ENCODE assay signal across 21 mouse cellular contexts in the genomic region with DNA sequence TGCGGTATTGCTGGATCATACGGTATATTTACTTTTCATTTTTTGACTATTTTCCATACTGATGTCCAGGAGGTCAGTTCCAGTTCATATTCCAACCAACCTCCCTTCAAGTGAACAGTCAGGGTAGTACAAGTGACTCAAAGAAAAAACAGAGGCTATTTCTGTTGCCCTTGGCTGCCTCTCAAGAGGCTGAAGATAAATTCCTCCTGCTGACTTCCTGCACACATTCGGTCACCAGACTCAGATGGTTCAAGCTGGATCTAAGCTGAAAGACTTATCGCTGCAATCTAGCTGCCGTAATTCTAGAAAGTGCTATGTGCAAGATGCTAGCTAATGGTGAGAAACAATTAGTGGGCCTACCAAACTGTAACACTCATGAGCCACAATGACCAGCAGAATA.
DNase-seq lines count a peak whose midpoint lies in the region; ATAC-seq lines count a peak whose summit lies in the region.
"Had no signal": no experiment of that assay in that cellular context is flagged by ENCODE, and none has a peak within 500 bp of the region (broad histone marks: within the 10 kb centered on the region; RNA-seq: fewer than 3 reads in every experiment).

No protein-coding gene starts in this region.

- no peaks in the 10 kb centered on the region for H3K9me3 ChIP-seq in heart, embryonic 10.5 days
- no peaks in the 10 kb centered on the region for H3K9me3 ChIP-seq in kidney, embryonic 15.5 days (replicated peaks)
- H3K9me3 ChIP-seq in forebrain, embryonic 15.5 days, result no peaks in the 10 kb centered on the region
- H3K9me3 ChIP-seq: embryonic facial prominence, embryonic 10.5 days; hindbrain, embryonic 15.5 days; liver, embryonic 13.5 days; midbrain, embryonic 12.5 days; neural tube, embryonic 15.5 days; stomach, embryonic 15.5 days had no signal

- H3K4me3 ChIP-seq in heart, embryonic 10.5 days, result no peak overlapping the region
- no peak overlapping the region for H3K4me3 ChIP-seq in kidney, embryonic 15.5 days (replicated peaks)
- H3K4me3 ChIP-seq in forebrain, embryonic 15.5 days, result no peak overlapping the region
- H3K4me3 ChIP-seq: embryonic facial prominence, embryonic 10.5 days; hindbrain, embryonic 15.5 days; liver, embryonic 13.5 days; midbrain, embryonic 12.5 days; neural tube, embryonic 15.5 days; stomach, embryonic 15.5 days had no signal

- H3K36me3 ChIP-seq in heart, embryonic 10.5 days, result no peaks in the 10 kb centered on the region
- H3K36me3 ChIP-seq in kidney, embryonic 15.5 days, result no peaks in the 10 kb centered on the region
- H3K36me3 ChIP-seq in forebrain, embryonic 15.5 days, result no peaks in the 10 kb centered on the region
- H3K36me3 ChIP-seq: embryonic facial prominence, embryonic 10.5 days; hindbrain, embryonic 15.5 days; liver, embryonic 13.5 days; midbrain, embryonic 12.5 days; neural tube, embryonic 15.5 days; stomach, embryonic 15.5 days had no signal

- 64% methylated on average over 5 of the region's 5 CpGs for WGBS in heart, embryonic 10.5 days
- 61% methylated on average over 5 of the region's 5 CpGs for WGBS in kidney, embryonic 15.5 days
- WGBS in forebrain, embryonic 15.5 days, result 96% methylated on average over 5 of the region's 5 CpGs

- no peaks in the 10 kb centered on the region for H3K27me3 ChIP-seq in heart, embryonic 10.5 days (ENCODE audit: insufficient read depth, poor library complexity, severe bottlenecking)
- H3K27me3 ChIP-seq in kidney, embryonic 15.5 days, result no peaks in the 10 kb centered on the region
- no peaks in the 10 kb centered on the region for H3K27me3 ChIP-seq in forebrain, embryonic 15.5 days
- H3K27me3 ChIP-seq: hindbrain, embryonic 15.5 days; liver, embryonic 13.5 days; midbrain, embryonic 12.5 days; neural tube, embryonic 15.5 days; stomach, embryonic 15.5 days had no signal

- no peak overlapping the region for H3K9ac ChIP-seq in kidney, embryonic 15.5 days
- H3K9ac ChIP-seq in forebrain, embryonic 15.5 days (replicated peaks), result no peak overlapping the region
- H3K9ac ChIP-seq: hindbrain, embryonic 15.5 days; liver, embryonic 13.5 days; midbrain, embryonic 12.5 days; neural tube, embryonic 15.5 days; stomach, embryonic 15.5 days had no signal

- no peak overlapping the region for H3K4me2 ChIP-seq in kidney, embryonic 15.5 days
- H3K4me2 ChIP-seq in forebrain, embryonic 15.5 days (replicated peaks), result no peak overlapping the region
- H3K4me2 ChIP-seq: hindbrain, embryonic 15.5 days; liver, embryonic 13.5 days; midbrain, embryonic 12.5 days; neural tube, embryonic 15.5 days; stomach, embryonic 15.5 days had no signal

- H3K27ac ChIP-seq in heart, embryonic 10.5 days, result no peak overlapping the region
- no peak overlapping the region; the same call in 1 of the 2 replicates for H3K27ac ChIP-seq in kidney, embryonic 15.5 days
- H3K27ac ChIP-seq in forebrain, embryonic 15.5 days (replicated peaks), result no peak overlapping the region
- H3K27ac ChIP-seq: embryonic facial prominence, embryonic 10.5 days; hindbrain, embryonic 15.5 days; liver, embryonic 13.5 days; midbrain, embryonic 12.5 days; neural tube, embryonic 15.5 days; stomach, embryonic 15.5 days had no signal

- ATAC-seq in kidney, embryonic 15.5 days (replicated peaks; ENCODE audit: low FRiP score), result no peak
- no peak for ATAC-seq in forebrain, embryonic 15.5 days (replicated peaks)
- ATAC-seq: activated CD4-positive, CD25-positive, alpha-beta regulatory T cell, adult 4 months had no signal

- H3K4me1 ChIP-seq in heart, embryonic 10.5 days, result peaks cover 3% of the 10 kb centered on the region; the same call in 1 of the 2 replicates
- H3K4me1 ChIP-seq in kidney, embryonic 15.5 days, result no peaks in the 10 kb centered on the region
- H3K4me1 ChIP-seq in forebrain, embryonic 15.5 days, result no peaks in the 10 kb centered on the region
- H3K4me1 ChIP-seq: hindbrain, embryonic 15.5 days; liver, embryonic 13.5 days; midbrain, embryonic 12.5 days; neural tube, embryonic 15.5 days; stomach, embryonic 15.5 days had no signal

- peak; percentile 26 for DNase-seq in adrenal gland, adult 2 months
- no peak for DNase-seq in adrenal gland, postnatal 14 days
- DNase-seq in heart, adult 9 months (ENCODE audit: low spot score in 2 of 2), result peak; percentile 31 to 39
- DNase-seq in heart, embryonic 10.5 days (ENCODE audit: low spot score), result no peak
- peak; percentile 23 for DNase-seq in kidney, postnatal 14 days
- DNase-seq: cerebellum, adult 11-12 months; cerebellum, postnatal 10 days; gastrocnemius, postnatal 36 days; layer of hippocampus, adult 9-11 months; liver, embryonic 13.5 days; lung, adult 2 months; lung, postnatal 14 days; thymus, postnatal 36 days had no signal

Comparison
In these comparisons a context has a peak if more than half of its experiments do, and no peak if none do; other contexts are left out.
1. DNase-seq: peak in adrenal gland, adult 2 months (single experiment), heart, adult 9 months (2 of 2) and kidney, postnatal 14 days (single experiment); none in adrenal gland, postnatal 14 days (single experiment) and heart, embryonic 10.5 days (single experiment).